Mouse (Mus musculus) layer of hippocampus, adult 11-12 months (tissue): ENCODE results near the gene Zfp664.

ENCODE experiments used
- DNase-seq: peaks from one replicate; pipeline ENCODE4 v3.0.0; 2022; ENCODE audit warnings: low spot score

The Zfp664 gene

DNA sequence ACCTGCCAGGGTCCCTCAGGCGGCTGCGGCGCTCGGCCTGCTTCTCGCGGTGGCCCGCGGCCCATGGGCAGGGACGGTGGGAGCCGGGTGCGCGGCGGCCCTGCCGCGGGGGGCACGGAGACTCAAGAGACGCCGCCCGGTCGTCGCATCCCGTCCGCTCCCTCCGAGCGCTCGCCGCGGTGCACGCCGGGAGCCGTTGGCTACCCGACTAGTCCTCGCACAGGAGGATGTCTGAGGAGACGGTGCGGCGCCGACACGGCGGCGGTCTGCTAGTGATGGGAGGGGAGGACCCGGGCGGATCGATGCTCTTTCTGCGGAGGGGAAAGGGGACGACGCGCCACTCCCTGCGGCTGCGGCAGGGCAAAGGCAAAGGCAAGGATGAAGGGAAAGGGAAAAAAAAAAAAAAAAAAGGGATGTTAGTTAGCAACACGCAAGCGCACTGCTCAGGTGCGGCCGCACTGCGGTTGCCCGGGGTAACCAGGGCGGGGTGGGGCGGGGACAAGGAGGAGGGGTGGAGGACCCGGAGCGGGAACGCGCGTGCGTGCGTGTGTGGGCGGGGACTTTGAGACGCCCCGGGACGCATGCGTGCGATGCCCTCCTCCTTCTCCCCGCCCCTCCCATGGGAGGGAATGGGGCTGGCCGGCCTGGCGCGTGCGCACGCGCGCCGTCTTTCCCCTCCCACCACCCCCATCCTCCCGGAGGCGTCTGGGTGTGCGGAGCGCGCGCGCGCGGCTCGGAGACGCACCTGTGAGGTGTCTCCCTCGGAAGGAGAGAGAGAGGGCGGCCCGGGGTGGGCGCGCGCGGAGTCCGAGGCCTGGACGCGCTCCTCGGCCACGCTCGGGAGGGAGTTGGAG, at the start of gene Zfp664, which contains the start of gene Ccdc92:
Gene Zfp664, plus strand, starts transcription at position 679 of the 854 bp plus-strand sequence.
Gene Ccdc92, minus strand, starts transcription at position 412 of the 854 bp plus-strand sequence.
- DNase-seq, result peak; percentile 98

DNA sequence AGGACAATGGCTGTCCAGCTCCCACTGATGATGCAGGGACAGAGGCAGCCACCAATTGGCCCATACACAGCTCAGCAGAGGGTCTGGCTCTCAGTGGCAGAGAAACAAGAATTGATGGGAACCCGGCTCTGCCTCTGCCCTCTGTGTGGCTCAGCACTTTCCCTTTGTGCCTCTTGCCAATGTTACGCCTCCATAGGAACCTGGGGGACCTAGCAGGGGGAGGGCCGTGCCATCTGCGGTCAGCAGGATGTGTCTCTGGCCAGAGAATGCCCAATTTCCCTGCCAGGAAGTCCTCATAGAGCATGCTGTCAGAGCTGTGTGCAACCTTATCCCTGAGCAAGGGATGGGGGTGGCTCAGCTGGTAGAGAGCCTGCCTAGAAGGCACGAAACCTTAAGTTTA, 47.7 kb upstream of the Zfp664 start:
- no peak for DNase-seq

DNA sequence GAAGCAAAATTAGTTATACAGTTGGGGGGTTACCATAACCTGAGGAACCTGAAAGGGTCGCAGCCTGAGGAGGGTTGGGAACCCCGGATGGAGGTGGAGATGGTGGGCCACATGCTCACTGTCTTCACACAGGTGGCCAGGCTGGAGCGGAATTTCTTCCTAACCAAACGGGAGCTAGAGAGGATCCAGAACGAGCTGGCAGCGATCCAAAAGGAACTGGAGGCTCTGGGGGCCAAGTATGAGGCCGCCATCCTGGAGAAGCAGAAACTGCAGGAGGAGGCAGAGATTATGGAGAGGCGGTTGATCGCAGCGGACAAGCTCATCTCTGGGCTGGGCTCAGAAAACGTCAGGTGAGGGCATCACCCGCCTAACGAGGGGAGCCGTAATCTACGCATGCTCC, 45.4 kb upstream of the Zfp664 start:
- no peak for DNase-seq

DNA sequence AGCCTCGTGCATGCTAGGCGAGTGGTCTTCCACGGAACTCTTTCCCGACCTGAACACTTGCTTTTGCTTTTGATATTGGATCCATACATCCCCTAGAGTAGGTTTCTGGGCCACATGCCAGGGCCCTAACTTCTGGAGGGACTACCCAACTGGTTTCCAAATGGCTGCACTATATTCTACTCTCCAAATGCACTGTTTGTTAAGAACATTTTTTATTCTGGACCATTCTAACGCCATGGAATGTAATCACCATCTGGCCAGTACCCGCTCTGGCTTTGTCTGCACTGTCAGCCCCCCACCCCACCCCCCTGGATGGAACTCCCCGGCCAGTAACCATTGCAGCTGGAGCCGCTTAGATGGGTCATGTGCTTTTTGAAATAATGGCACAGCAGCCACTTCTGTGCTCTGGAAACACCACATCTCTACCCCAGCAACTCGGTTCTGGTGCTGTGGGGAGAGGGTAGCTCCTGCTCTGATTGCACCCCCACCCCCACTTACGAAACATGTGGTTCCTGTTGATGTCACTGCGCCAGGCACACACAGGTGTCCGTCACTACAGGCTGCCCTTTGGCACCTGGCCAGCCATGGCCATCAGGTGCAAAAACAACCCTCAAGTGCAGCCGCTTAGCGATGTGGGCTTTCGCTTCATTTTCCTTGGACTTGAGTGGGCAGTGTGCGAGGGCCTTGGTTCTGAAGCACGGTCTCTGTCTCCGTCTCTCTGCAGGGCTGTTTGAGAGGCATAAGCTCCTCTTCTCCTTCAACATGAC, 40.2 kb upstream of the Zfp664 start:
- DNase-seq, result no peak

DNA sequence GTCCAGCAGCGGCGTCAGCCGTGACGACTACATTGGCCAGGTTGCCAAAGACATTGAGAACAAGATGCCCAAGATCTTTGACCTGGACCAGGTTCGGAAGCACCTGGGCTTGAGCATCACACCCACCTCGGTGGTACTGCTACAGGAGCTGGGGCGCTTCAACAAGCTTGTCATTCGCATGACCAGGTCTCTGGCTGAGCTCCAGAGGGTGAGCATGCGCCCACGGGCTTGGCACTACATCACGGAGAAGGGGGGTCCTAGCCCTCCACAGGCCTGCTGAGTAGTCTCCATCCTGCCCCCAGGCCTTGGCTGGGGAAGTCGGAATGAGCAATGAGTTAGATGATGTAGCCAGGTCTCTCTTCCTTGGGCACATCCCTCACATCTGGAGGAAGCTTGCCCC, 32.2 kb upstream of the Zfp664 start:
- no peak for DNase-seq

DNA sequence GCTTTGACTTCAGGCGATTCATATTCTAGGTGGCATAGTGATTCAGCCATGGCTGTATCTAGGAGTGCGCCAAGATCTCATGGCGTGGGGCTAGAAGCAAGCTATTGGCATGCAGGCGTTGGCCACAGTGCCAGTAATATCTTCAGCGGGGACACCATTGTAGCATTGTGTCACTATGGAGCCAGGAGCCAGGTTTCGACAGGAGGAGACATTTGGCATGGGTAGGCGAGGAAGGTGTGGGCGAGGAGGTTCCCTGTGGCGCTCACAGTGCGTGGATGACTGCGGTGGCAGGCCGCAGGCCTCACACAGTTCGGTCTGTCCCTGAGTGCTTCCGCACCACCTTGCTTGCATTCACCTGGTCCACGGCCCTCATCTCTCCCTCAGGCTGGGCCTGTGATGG, 27.3 kb upstream of the Zfp664 start:
- peak; percentile 16 for DNase-seq

DNA sequence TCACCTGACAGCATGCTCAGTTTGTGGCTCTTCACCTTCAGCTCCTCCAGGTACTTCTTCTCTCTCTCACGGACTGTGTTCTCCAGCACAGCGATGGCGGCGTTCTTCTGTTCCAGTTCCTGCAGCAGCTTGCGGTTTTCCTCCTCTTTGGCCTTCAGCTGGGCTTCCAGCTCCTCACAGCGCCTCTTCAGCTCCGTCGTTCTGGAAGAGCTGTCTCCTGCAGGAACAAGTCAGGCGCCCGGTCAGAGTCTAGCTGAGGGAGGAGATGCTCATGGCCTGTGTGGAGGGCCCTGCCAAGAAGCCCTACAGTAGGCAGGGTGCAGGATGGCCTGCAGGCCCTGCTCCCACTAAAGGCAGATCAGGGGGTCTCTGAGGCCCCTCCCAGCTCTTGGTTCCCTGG, 26.4 kb upstream of the Zfp664 start:
- no peak for DNase-seq

DNA sequence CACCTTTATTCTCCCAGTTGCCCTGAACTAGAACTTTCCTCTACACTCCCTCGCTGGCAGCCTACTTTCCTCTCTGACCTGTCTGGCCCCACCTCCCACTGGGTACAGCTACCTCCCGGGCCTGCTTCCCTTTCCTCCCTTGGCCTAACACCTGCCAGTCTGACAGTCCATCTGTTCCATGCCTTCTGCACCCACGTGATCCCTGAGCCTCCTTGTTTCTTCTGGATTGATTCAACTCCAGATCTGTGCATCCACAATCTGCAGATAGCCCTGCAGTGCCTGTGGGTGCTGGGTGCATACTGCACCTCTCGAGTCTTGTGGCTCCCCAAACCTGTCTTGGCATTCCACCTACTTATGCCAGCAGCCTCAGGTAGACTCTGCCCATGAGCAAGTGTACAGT, 25.9 kb upstream of the Zfp664 start:
- DNase-seq, result peak; percentile 52

DNA sequence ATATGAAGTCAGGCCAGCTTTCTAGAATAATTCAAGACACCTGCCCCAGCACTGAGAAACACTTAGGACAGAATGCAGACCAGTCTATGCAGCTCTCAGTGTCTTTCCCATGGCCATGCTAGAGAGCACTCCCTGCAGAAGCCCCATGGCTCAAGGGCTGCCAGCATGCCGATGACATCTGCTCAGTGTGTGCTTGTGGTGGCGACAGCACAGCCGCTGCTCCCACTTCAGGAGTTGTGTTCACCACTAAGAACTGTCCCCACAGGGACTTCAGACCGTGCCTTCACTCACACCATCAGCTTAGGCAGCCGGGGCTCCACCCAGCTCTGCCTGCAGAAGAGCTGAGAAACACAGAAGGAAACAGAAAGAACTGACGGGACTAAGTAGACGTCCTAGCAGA, 22.3 kb upstream of the Zfp664 start:
- DNase-seq, result no peak

DNA sequence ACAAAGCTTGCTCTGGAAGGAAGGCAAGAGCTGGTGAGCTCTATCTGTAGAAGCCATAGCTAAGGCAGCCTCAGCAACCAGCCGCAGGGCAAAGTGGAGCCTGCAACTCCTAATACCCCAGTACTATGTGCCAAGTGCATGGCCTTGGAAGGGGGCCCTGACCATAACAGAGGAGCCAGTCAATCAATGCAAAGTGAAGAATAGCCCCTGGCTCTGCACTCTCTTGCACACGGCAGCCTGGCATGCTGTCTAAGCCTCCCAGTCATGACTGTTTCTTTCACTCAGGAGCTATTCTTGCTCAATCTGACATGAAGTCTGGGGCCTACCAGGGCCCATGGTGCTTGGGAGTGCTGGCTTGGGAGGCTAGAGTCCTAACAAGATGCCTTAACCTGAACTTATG, 21.8 kb upstream of the Zfp664 start:
- DNase-seq, result no peak

DNA sequence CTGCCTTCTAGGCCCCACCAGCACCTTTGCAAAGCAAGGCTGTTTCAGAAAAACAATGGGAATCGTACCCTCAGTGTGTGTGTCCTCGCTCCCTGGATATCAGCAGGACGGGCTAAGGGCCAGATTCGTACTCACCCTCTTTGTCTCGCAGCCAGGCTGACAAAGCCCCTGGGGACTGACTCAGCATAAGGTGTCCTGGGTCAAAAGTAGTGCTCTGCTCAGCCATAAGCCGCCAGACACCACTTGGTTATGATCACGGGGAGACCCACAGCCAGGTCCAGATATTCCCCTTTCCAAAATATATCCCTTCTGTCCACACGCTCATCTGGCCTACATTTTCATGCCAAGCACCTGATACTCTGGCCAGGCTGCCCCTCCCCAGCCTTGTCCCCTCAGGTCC, 19.1 kb upstream of the Zfp664 start:
- no peak for DNase-seq

DNA sequence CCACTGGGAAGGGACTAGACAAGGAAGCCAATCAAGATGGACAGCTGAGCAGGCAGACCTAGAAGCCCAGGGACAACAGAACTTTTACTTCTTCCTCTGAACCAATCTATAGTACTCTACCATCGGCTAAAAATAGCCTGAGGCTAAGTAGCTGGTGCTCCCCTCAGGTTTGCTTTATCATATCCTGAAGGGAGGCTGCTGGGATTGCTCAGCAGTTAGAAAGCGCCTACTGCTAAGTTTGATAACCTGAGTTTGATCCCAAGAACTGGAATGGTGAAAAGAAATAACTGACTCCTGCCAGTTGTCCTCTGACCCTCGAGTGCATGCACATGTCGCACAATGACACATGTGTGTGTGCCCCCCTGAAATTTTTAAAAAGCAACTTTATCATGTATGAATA, 17.6 kb upstream of the Zfp664 start:
- no peak for DNase-seq

DNA sequence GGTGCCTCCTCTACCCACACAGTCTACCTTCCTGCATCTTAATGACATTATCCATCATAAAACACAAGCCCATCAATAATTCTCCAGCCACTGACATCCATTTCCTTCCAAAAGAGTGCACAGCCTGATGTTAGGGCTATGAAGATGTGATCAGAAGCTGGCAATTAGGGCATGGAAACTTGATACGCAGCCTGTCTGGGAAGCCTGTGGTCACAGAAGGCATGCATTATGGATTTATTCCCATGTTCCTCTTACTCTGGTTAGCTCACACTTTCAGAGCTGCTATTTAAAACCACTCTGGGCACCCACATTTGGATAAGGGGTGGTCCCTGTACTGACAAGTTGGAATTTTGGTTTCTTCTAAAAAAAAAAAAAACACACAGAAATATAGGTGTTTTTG, 15.5 kb upstream of the Zfp664 start:
- no peak for DNase-seq

DNA sequence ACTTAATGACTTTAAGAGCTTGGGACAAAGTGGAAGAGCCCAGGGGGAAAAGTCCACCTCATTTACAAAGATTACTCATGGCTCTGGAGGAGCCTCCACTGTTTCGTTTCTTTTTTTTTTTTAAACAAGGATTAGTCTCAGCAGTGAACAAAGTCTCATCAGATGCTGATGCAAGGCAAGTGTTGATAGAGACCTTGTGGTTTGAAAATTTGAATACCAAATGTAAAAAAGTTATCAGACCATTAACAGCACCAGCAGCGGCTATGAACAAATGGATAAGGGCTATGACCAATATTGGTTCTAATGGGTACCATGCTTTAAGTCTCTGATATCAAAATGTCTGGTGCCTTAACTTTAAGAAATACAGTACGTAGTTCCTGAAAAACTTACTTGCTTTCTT, 13.5 kb upstream of the Zfp664 start:
- DNase-seq, result no peak

DNA sequence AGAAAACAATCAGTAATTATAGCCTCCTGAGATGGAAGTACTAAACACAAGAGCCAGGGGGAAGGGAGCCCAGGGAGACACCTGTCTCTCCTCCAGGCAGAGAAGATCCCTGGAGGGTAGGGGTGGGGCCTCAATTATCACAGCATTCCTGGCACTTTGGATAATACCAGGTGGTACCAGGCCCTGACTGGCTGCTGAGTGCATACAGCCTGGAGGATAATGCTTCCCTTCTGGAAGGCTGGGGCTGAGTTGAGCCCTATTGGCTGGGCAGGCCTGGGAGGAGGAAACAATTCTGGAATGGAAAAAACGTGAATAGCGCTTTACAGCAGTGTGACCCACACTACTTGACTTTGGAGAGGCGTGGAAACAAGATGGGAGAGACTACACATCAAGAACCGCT, 10.9 kb upstream of the Zfp664 start:
- DNase-seq, result no peak

DNA sequence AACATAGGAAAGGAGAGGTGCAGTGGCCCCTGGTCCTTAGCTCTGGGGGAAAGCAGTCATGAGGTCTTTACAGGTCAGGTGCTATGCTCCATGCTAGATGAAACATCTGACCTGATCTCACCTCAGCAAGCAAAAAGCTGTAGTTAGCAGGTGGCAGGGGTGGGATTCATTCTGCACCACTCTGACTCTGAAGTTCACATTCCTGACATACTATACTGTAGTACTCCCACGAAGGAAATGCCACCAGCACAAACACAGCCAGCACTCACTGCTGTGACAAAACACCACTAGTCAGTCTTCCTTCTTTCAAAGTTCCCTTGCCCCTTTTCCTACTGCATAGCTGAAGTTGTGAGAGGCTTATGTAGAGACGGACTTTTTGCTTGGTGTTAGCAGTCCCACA, 10.2 kb upstream of the Zfp664 start:
- no peak for DNase-seq

DNA sequence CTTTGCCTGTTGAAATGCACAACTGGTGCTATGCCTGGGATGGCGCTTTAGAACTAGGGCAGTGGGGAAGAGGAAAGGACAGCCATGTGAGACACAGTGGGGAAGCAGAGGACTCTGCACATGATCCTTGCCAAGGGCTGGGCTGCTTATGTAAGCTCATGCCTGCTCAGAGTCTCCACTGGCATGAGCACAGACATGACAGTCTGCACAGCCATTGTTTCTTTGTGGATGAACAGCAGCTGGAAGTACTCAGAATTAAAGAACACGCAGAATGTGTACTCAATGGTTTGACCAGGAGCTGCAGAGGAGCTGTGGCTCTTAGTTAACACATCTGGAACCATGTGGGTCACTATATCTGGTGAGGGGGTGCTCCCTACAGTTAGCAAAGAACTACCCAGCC, 9.4 kb upstream of the Zfp664 start:
- DNase-seq, result no peak

DNA sequence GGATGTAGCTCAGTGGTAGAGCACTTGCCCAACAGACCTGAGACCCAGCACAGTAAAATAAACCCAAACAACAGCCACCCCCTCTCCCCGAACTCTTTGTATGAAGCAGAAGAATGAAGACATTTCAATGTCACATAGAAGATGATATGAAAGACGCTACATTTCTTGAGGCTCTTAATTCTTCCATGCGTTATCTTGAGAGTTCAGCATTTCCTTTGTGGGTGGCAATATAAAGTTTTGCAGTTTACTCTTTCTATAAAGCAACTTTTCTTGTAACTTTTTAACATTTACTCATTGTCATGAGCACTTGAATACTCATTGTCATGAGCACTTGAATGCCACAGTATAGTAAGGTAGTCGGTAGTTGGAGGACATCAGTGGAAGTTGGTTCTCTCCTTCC, 8.3 kb upstream of the Zfp664 start:
- no peak for DNase-seq

DNA sequence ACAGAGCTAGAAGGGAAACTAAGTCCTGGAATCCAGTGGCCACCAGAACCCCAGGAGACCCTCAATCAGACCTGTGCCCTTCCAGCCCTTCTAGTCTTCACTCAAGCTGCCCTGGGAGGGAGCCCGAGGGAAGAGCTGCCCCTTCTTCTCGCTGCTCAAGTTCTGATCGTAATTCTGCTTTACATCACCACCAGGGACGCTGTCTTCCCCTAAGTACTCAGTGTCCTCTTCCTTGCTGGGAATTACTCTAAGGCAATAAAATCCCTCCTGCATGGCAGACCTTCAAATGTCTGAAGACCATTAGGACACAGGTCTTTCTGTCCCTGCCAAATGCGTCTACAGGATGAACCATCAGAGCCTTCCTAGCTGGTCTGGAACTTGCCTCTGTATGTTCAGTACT, 2.5 kb upstream of the Zfp664 start:
- DNase-seq, result no peak

DNA sequence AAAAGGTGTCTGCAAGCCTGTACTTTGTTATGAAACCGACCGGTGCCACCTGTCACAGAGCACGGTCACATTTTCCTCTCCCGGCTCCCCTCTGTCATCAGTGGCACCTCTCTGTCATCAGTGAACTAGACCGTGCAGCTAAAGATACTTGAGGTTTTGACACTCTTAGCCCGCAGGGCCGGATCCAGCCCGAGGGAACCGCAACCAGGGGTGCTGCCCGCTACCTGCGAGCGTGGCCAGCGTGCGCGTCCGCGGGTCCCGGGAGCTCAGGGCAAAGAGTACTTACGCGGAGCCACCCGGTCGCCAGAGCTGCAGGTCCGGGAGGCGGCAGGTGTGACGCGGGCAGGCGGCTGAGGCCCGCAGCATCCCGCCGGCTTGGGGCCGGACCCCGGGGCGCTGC, 1.0 kb upstream of the Zfp664 start:
- peak; percentile 35 for DNase-seq

DNA sequence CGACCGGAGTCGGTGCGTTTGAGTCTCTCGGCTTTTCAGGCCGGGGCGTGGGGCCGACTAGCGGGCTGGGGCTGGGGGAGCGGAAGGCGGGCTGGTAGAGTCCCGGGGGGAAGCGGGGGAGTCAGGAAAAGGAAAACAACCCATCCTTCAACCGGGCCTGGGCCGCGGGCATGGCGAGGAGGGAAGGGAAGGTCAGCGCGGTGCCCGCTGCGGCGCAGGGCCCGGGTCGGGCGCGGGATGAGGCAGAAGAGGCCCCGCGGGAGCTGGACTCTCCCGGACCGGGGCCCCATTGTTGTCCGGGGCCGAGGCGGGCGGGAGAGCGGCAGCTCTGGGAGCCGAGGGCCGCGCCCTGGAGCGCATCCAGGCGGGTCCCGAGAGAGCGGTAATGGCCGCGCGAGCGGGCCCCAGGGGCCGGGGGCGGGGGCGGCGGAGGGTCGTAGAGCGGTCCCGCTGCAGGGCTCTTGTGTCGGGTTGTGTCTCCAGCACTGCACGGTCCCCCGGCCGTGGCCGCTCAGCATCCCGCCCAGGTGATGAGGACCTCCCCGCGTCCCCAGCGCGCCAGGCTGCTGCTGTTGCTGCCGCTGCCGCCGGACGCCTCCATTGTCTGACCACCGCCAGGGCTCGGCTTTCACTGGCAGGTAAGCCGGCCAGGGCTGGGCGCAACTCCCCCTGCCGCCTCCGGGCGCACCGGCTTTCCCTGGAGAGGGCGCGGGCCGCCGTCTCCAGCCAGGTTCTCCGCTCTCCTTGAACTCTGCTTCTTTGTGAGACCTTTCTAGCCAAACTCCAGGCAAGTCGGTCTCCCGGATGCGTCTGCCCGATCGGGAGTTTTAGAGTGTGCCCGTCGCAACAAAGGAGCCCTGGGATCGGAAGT, 615 bp downstream of the Zfp664 start:
- DNase-seq, result no peak

DNA sequence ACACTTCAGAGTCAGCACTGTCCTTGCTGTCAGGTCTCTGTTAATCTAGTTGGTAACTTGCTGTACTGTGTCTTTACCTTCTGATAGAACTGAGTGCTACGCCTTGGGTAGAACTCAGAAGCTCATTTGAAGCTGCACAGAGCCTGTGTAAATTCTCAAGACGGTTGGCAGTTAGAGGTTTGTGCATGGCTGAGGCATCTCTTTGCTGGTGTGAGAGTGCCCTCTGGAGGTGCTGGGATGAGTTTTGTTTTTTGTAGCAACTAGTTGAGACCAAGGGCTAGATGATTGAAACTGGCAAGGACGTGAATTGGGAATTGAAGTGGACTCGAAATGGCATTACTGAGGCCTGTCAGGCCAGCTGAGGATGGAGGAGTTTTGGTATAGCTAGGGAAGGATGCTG, 6.5 kb downstream of the Zfp664 start:
- peak; percentile 78 for DNase-seq

DNA sequence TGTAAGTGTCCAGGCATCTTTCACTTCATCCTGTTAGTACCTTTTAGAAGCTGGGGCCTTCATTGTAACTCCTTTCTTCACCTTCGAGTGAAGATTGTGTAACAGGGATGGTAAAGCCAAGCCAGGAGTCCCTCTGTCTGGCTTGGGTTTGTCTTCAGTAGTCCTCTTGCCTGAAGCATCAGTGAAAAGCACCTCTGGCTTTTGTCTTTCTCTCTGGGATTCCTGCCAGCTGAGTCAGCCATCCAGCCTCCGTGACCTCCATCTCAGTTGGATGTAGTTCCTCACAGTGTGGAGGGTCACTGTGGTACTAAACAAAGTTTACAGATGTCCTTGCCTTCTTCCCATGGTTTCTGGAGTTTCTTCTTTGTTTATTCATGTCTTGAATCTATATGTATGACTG, 9.5 kb downstream of the Zfp664 start:
- no peak for DNase-seq
